Mouse (Mus musculus) mouse trophoblast stem cell (cell line): ENCODE data around the gene Tmem201.
"Not testable (repeated sequence)": the region's sequence is repeated elsewhere in the genome, so short reads cannot be mapped to it uniquely, and the experiment has no call there.

Experiments used
- in situ Hi-C, 2 experiments: fragments of 300-500 bp; cut with MseI, MboI; formaldehyde crosslinking; loops; 2 replicates in 1 of 2; 3 replicates in 1 of 2; pipeline ENCODE4 v1.15.1; 2025

The Tmem201 gene

GRCm38 (mm10) chr4:149737383-149738324 is at the start of gene Tmem201:
Gene Tmem201, minus strand, starts transcription at chr4:149738044.
- in situ Hi-C loops = no loop called here

GRCm38 (mm10) chr4:149784901-149785300 is 47.1 kb upstream of the Tmem201 start:
- in situ Hi-C loops = no loop called here

DNA sequence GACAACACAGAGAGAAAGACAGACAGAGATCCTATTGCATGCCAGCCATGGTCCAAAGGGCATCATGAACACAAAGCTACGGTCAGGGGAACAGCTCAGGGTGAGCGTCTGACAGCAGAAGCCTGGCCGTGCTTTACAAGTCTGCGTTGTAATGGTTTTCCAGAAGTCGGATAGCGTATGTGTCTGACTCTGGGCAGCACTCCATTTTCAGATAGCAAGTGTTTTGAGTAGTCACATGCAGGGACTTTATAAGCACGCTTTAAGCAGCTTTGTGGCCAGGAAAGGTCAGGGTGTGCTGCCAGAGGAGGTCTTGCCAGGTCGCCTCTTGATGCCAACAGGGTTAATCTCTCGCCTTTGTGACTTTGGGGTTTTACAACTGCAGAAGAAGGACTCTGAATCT is 46.5 kb upstream of the Tmem201 start:
- in situ Hi-C loops = no loop called here

- in situ Hi-C loops = no loop called here
Observed at GRCm38 (mm10) chr4:149782975-149783374, 45.1 kb upstream of the Tmem201 start.

DNA sequence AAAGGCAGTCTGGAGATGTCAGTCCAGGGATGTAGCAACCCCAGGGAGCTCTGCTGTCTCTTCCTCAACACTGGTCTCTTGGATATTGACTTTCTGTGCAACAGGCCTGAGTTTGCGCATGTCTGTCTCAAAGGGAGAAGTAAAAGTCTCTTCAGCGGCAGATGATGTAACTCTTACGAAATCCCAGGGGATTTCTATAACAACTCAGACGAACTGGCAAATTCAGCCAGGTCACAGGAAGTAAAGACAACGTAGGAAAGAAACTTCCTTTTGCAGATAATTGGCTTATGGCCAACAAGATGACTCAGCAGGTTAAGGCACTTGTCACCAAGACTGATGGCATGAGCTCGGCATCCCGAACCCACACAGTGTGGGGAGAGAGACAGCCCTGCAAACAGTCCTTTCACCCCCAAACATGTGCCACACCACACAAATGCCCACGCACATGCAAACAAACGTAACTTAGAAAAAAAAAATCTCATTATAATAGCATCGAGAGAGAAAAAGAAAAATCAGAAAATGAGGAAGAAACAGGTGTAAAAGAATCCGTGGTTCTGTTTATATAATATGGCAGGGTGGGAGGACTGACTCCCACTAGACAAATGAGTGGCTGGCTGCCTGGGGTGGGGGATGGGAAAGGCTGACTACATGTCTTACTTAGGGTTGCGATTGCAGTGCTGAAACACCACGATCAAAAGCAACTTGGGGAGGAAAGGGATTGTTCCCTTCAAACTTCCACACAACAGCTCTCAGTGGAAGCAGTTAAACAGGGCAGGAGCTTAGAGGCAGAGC is 42.9 kb upstream of the Tmem201 start:
- in situ Hi-C loops = no loop called here

GRCm38 (mm10) chr4:149779966-149780365 is 42.1 kb upstream of the Tmem201 start:
- in situ Hi-C loops = no loop called here

GRCm38 (mm10) chr4:149777126-149777525 is 39.3 kb upstream of the Tmem201 start:
- in situ Hi-C loops = no loop called here

- in situ Hi-C loops = no loop called here
Observed at GRCm38 (mm10) chr4:149775760-149776362, 38.0 kb upstream of the Tmem201 start.

- in situ Hi-C loops = no loop called here
Observed at GRCm38 (mm10) chr4:149775330-149775729, 37.5 kb upstream of the Tmem201 start.

GRCm38 (mm10) chr4:149774094-149774470 is 36.2 kb upstream of the Tmem201 start, which contains the start of gene Slc25a33:
Gene Slc25a33, minus strand, starts transcription at chr4:149774277.
- in situ Hi-C loops = no loop called here

DNA sequence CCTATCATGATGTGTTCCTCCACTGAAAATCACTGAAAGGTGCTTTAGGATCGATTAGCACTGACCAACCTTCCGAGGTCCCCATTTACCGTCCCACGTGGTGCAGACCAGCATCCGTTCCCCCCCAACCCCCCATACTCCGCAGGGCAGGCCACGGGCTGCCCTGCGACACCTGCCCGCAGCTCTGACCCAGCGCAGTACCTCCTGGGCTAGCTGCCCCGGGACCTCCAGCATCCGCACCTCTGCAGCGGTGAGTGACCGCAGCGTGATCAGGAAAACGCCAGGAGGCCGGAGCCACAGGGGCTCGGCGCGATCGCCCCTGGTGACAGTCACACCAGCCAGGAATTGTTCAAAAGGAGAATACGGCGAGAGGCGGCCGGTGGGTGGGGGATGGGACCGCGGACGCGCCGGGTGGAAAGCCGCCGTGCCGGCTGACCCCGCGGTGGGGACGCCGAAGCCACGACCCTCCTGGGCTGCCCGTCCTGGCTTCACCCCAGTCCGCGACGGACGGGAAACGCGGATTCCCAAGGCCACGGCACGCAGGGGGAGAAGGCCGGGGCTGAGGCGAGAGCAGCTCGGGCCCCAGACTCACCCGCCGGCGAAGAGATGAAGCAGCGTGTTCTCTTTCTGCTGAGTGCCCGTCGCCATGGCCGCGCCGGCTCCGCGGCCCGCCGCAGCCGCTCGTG is 35.7 kb upstream of the Tmem201 start:
- in situ Hi-C loops = no loop called here

GRCm38 (mm10) chr4:149772394-149772793 is 34.5 kb upstream of the Tmem201 start:
- in situ Hi-C loops = no loop called here

DNA sequence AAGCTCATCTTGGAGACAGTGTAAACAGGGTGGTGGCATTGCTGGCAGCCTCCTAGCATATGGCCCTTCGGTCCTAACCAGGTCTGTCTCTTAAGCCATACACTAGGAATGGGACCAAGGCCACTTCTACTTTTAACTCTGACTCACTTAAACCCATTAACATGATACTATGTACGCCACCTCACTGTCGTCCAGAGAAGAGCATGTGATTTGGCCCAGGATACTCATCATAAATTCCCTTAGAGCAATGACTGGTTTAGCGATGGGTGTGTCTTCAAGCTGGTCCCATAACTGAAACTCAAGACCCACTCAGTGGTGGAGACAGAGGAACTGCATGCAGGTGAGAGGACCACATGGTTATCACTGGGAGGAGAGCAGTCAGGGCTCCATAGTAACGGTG is 27.4 kb upstream of the Tmem201 start:
- in situ Hi-C loops = no loop called here

DNA sequence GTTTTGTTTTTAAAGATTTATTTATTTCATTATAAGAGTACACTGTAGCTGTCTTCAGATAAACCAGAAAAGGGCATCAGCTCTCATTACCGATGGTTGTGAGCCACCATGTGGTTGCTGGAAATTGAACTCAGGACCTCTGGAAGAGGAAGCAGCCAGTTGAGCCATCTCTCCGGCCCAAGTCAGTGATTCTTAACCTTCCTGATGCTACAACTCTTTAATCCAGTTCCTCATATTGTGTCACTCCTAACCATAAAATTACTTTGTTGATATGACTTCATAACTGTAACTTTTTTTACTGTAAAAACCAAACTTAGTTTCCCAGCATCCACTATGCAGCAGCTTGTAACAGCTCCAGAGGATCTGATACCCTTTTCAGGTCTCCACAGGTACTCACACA is 25.5 kb upstream of the Tmem201 start:
- in situ Hi-C loops = no loop called here

DNA sequence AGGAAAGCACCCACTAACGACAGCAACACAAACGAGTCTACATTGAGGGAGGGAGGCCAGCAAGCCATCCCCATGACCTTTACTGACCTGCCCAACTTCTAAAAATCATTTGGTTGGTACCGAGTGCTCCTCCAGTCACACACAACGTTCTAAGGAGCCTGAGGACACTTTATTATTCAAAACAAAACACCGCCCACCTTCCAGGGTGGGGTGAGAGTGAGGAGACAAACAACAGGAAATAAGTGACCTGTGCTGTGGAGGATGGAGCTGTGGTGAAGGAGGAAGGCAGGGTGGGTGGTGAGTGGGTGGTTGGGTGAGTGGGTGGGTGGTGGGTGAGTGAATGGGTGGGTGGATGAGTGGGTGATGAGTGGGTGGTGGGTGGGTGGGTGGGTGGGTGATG is 21.7 kb upstream of the Tmem201 start:
- in situ Hi-C loops = no loop called here

GRCm38 (mm10) chr4:149758423-149758822 is 20.6 kb upstream of the Tmem201 start:
- in situ Hi-C loops = no loop called here

GRCm38 (mm10) chr4:149756546-149756945 is 18.7 kb upstream of the Tmem201 start:
- in situ Hi-C loops = not testable (repeated sequence)

- in situ Hi-C loops = no loop called here
Observed at GRCm38 (mm10) chr4:149752836-149753235, 15.0 kb upstream of the Tmem201 start.

DNA sequence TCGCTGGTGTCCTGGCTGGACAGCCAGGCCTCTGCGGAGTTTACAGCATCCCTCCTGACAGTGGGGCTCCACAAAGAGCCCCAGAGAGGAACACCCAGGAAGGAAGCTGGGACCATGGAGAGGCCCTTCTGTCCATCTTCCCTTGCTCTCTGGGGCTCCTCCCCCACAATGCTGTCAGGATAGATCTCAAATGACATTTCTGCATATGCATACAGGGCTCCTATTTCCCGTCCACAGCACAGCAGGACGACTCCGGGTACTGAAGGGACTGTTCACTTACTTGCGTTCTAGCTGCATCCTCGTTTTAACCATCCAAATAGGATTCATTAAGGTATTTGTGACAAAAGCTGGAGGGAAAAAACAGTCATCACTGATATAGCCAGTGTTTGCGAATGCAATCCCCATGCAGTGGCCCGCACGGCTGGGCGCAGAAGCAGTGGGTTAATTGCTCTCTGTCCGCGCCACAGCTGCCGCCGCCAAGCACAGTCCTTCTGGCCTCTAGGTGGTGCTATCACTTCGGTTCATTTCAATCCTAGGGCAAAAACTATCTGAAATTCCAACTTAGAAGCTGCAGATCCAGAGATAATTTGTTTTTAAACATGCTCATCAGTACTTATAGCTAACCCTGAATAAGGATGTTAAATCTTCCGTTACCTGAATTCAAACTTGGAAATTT is 14.4 kb upstream of the Tmem201 start:
- in situ Hi-C loops = no loop called here

- in situ Hi-C loops = no loop called here
Observed at GRCm38 (mm10) chr4:149750671-149751070, 12.8 kb upstream of the Tmem201 start.

DNA sequence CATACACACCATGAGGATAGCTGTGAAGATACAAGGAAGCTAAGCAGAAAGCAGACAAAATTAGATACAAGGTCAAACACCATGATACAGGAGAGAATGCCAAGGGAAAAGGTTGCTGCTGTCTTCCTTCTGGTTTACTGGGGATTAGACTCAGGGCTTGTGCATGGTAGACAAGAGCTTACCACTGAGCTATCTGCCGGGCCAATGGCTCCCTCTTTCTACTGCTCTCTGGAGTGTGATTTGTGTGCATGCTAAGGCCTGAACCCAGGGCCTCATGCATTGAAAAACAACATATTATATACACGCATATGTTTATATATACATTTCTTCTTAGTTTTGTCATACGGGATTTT is 11.8 kb upstream of the Tmem201 start:
- in situ Hi-C loops = not testable (repeated sequence)
